Mouse (Mus musculus) erythroblast, embryonic 14.5 days (primary cell): ENCODE results near the gene Psmb3.

Experiments
- GATA1 ChIP-seq: IDR thresholded peaks from 2 replicates; pipeline ENCODE4 v1.6.1; 2012; ENCODE audit warnings: low read length, inconsistent platforms, mixed read lengths
- TAL1 ChIP-seq: IDR thresholded peaks from 3 replicates; pipeline ENCODE4 v1.6.1; 2012; ENCODE audit warnings: low read length, inconsistent platforms, mixed read lengths

DNA sequence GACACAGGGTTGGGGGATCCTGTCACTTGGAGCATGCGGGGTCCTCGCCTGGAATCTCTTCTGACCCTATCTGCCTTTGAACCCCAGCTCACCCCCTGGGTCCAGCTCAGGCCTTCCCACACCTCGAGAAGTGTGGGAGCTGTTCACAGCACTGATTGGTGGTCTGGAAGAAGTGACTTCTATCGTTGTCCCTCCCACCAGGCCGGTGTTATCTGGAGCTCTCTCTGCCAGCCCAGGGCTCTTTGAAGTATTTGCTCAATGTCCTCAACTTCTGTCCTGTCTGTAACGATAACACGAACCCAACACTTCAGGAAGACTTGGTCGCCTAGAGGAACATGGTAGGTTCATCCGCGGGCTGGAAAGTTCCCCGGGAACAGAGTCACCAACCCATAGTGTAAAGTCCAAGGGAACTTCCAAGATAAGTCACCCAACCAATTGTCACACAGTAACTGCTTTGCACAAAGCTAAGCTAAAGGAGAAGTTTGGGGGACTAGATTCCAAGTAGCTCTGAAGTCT is 44.4 kb upstream of the Psmb3 start:
- TF ChIP-seq GATA1 (no peak), TAL1 (no peak)
